Mouse (Mus musculus) liver, embryonic 14.5 days (tissue): ENCODE data around the gene Pde4d. TPM values are rescaled to one million over a fixed set of nuclear protein-coding genes. Genes with fewer than 3 reads are reported as not detected.

ENCODE experiments used
- ATAC-seq: fragments of 200-750 bp; cut with Nextera tagmentation; 2 replicates; pipeline ENCODE4 v1.8.0; 2017; ENCODE audit warnings: moderate number of reproducible peaks, mild to moderate bottlenecking, moderate library complexity; ENCODE audit not compliant: insufficient read depth
- DNase-seq, 3 experiments: peaks; one replicate each; pipeline ENCODE4 v3.0.0-alpha.2; 2012 to 2013; ENCODE audit warnings: low read depth in 3 of 3, low spot score in 3 of 3
- H3K27ac ChIP-seq: fragments of 300-500 bp; sonication (generic); 2 replicates; pipeline ENCODE4 v1.5.1; 2014; ENCODE audit warnings: moderate library complexity, mild to moderate bottlenecking, control low read depth, inconsistent platforms
- H3K27me3 ChIP-seq: fragments of 300-500 bp; sonication (generic); 2 replicates; pipeline ENCODE4 v1.6.1; 2014; ENCODE audit warnings: mild to moderate bottlenecking, low read length, moderate library complexity; ENCODE audit not compliant: control insufficient read depth, insufficient read depth
- H3K36me3 ChIP-seq: fragments of 300-500 bp; sonication (generic); replicated peaks from 2 replicates; pipeline ENCODE4 v1.6.1; 2014; ENCODE audit warnings: low read depth; ENCODE audit not compliant: control insufficient read depth, insufficient read depth
- H3K4me1 ChIP-seq, 2 experiments: fragments of 200-500 bp in 1 of 2; fragments of 300-500 bp in 1 of 2; sonication (generic) in 1 of 2; replicated peaks; 2 replicates each; pipeline ENCODE4 v1.6.1; 2012 to 2014; ENCODE audit warnings: antibody characterized with exemption in 1 of 2, inconsistent platforms in 1 of 2, low read length in 1 of 2; ENCODE audit not compliant: control insufficient read depth in 2 of 2, insufficient read depth in 2 of 2
- H3K4me2 ChIP-seq: fragments of 300-500 bp; sonication (generic); 2 replicates; pipeline ENCODE4 v1.6.1; 2014; ENCODE audit warnings: low read depth, mild to moderate bottlenecking, control low read depth, moderate library complexity
- H3K4me3 ChIP-seq, 2 experiments: fragments of 200-500 bp in 1 of 2; fragments of 300-500 bp in 1 of 2; sonication (generic) in 1 of 2; 2 replicates each; pipeline ENCODE4 v1.5.1; 2012 to 2014; ENCODE audit warnings: low read depth in 2 of 2, low read length in 2 of 2, mild to moderate bottlenecking in 2 of 2, control low read depth in 1 of 2, inconsistent platforms in 1 of 2, moderate library complexity in 1 of 2; ENCODE audit not compliant: insufficient read depth in 1 of 2
- H3K9ac ChIP-seq: fragments of 300-500 bp; sonication (generic); replicated peaks from 2 replicates; pipeline ENCODE4 v1.6.1; 2014; ENCODE audit warnings: mild to moderate bottlenecking, control low read depth, moderate library complexity
- H3K9me3 ChIP-seq: fragments of 300-500 bp; sonication (generic); 2 replicates; pipeline ENCODE4 v1.6.1; 2016; ENCODE audit warnings: low read length, mixed read lengths; ENCODE audit not compliant: control insufficient read depth
- CTCF ChIP-seq: IDR thresholded peaks from 2 replicates; pipeline ENCODE4 v1.5.1; 2016; ENCODE audit warnings: antibody characterized with exemption, low read depth, control low read depth
- EP300 ChIP-seq: IDR thresholded peaks from 2 replicates; pipeline ENCODE4 v1.6.1; 2016; ENCODE audit warnings: antibody characterized with exemption, low read depth
- WGBS: fragments of 180-500 bp; shearing (Covaris S2); extraction: QIAGEN DNeasy Blood & Tissue Kit; methylation state at CpG from one replicate; pipeline ENCODE4 v1.1.7; 2014; ENCODE audit not compliant: insufficient replicate concordance; 5-methylcytosine and 5-hydroxymethylcytosine counted together
- polyA plus RNA-seq, 2 experiments: library from polyadenylated mRNA; depleted of rRNA in 1 of 2; stranded (reverse) in 1 of 2; unstranded in 1 of 2; fragments of >200 nt; fragmentation: Nextera tagmentation in 1 of 2; extraction: Ambion mirVana in 1 of 2; gene quantifications; 2 replicates each; pipeline versions ENCODE4 v1.2.1 to v1.2.3; 2012 to 2014

The Pde4d gene
- polyA plus RNA-seq, 2 experiments = 4.9 to 8.6 TPM

GRCm38 (mm10) chr13:108757477-108757876, 307.7 kb downstream of the Pde4d start:
- no peaks in the 10 kb centered on the region for H3K4me1 ChIP-seq
- H3K27me3 ChIP-seq = no peaks in the 10 kb centered on the region
- H3K4me3 ChIP-seq = no peak overlapping the region
- H3K9me3 ChIP-seq = no peaks in the 10 kb centered on the region
- 56% methylated on average over 7 of the region's 7 CpGs for WGBS
- no peak overlapping the region for H3K27ac ChIP-seq
- ATAC-seq = no peak
- TF ChIP-seq CTCF (no peak), EP300 (no peak)
- no peaks in the 10 kb centered on the region for H3K36me3 ChIP-seq
- no peak for DNase-seq
- H3K9ac ChIP-seq = no peak overlapping the region
- H3K4me2 ChIP-seq = no peak overlapping the region

GRCm38 (mm10) chr13:108758331-108758730, 308.6 kb downstream of the Pde4d start:
- Histone ChIP-seq H3K27ac (no peak overlapping the region), H3K9me3 (no peaks in the 10 kb centered on the region), H3K4me1 (no peaks in the 10 kb centered on the region), H3K36me3 (no peaks in the 10 kb centered on the region), H3K9ac (no peak overlapping the region), H3K4me2 (no peak overlapping the region), H3K27me3 (no peaks in the 10 kb centered on the region), H3K4me3 (no peak overlapping the region)
- TF ChIP-seq EP300 (no peak), CTCF (no peak)
- ATAC-seq (no peak), DNase-seq (no peak)
- WGBS = 57% methylated on average over 4 of the region's 4 CpGs

GRCm38 (mm10) chr13:108759140-108759539, 309.4 kb downstream of the Pde4d start:
- Histone ChIP-seq H3K9me3 (no peaks in the 10 kb centered on the region), H3K4me2 (no peak overlapping the region), H3K4me1 (no peaks in the 10 kb centered on the region), H3K9ac (no peak overlapping the region), H3K36me3 (no peaks in the 10 kb centered on the region), H3K27me3 (no peaks in the 10 kb centered on the region), H3K4me3 (no peak overlapping the region), H3K27ac (no peak overlapping the region)
- 61% methylated on average over 4 of the region's 4 CpGs for WGBS
- DNase-seq (no peak), ATAC-seq (no peak)
- TF ChIP-seq CTCF (no peak), EP300 (no peak)

- Histone ChIP-seq H3K9me3 (no peaks in the 10 kb centered on the region), H3K4me1 (no peaks in the 10 kb centered on the region), H3K36me3 (no peaks in the 10 kb centered on the region), H3K4me2 (no peak overlapping the region), H3K9ac (no peak overlapping the region), H3K27me3 (no peaks in the 10 kb centered on the region), H3K4me3 (no peak overlapping the region), H3K27ac (no peak overlapping the region)
- TF ChIP-seq CTCF (no peak), EP300 (no peak)
- whole genome bisulfite sequencing = 54% methylated on average over 3 of the region's 3 CpGs
- ATAC-seq (no peak), DNase-seq (no peak)
Observed at GRCm38 (mm10) chr13:108763295-108763694, 313.5 kb downstream of the Pde4d start.

- Histone ChIP-seq H3K27ac (no peak overlapping the region), H3K4me1 (no peaks in the 10 kb centered on the region), H3K36me3 (no peaks in the 10 kb centered on the region), H3K9ac (no peak overlapping the region), H3K27me3 (no peaks in the 10 kb centered on the region), H3K9me3 (no peaks in the 10 kb centered on the region), H3K4me3 (no peak overlapping the region), H3K4me2 (no peak overlapping the region)
- DNase-seq (no peak), ATAC-seq (no peak)
- 52% methylated on average over 11 of the region's 11 CpGs for WGBS
- no peak for TF ChIP-seq EP300
- no peak for TF ChIP-seq CTCF
Observed at GRCm38 (mm10) chr13:108766020-108766727, 316.4 kb downstream of the Pde4d start.
